Mouse (Mus musculus) spleen, postnatal 36 days (tissue): ENCODE data around the gene Igfbp5.

Experiments used
- DNase-seq, 2 experiments: peaks; one replicate each; pipeline ENCODE4 v3.0.0; 2022; ENCODE audit warnings: low spot score in 2 of 2, mixed read lengths in 1 of 2

Gene Igfbp5

GRCm38 (mm10) chr1:72809951-72810675 lies 64.6 kb downstream of the Igfbp5 start:
- no peak for DNase-seq

GRCm38 (mm10) chr1:72809304-72809703 lies 65.4 kb downstream of the Igfbp5 start:
- DNase-seq: no peak
